Mouse (Mus musculus) T-helper 17 cell (primary cell): Measurements from ENCODE around the gene Cadm2.

Experiments used
- in situ Hi-C, 2 experiments: fragments of 300-600 bp; cut with MboI, MseI; formaldehyde crosslinking; loops; 1 replicate in 1 of 2; 2 replicates in 1 of 2; pipeline ENCODE4 v1.15.1; 2025; ENCODE audit warnings: high pct_unique_total_duplicates in 2 of 2

Gene Cadm2

GRCm38 (mm10) chr16:67620826-67621505 is at the start of gene Cadm2:
Gene Cadm2, minus strand, starts transcription at chr16:67620908.
- in situ Hi-C loops = no loop called here

GRCm38 (mm10) chr16:67646930-67647329 is 26.2 kb upstream of the Cadm2 start:
- in situ Hi-C loops = no loop called here

GRCm38 (mm10) chr16:67643651-67644050 is 22.9 kb upstream of the Cadm2 start:
- in situ Hi-C loops = no loop called here

- in situ Hi-C loops = no loop called here
Measured at GRCm38 (mm10) chr16:67619906-67620781, 564 bp downstream of the Cadm2 start.

GRCm38 (mm10) chr16:67619416-67619815 is 1.3 kb downstream of the Cadm2 start:
- in situ Hi-C loops = no loop called here

- in situ Hi-C loops = no loop called here
Measured at GRCm38 (mm10) chr16:67618817-67619216, 1.9 kb downstream of the Cadm2 start.

GRCm38 (mm10) chr16:67617811-67618210 is 2.9 kb downstream of the Cadm2 start:
- in situ Hi-C loops = no loop called here

- in situ Hi-C loops = no loop called here
Measured at GRCm38 (mm10) chr16:67617256-67617655, 3.5 kb downstream of the Cadm2 start.

GRCm38 (mm10) chr16:67613876-67614275 is 6.8 kb downstream of the Cadm2 start:
- in situ Hi-C loops = no loop called here

- in situ Hi-C loops = no loop called here
Measured at GRCm38 (mm10) chr16:67610904-67611681, 9.6 kb downstream of the Cadm2 start.

- in situ Hi-C loops = no loop called here
Measured at GRCm38 (mm10) chr16:67609116-67609515, 11.6 kb downstream of the Cadm2 start.

- in situ Hi-C loops = no loop called here
Measured at GRCm38 (mm10) chr16:67608499-67608898, 12.2 kb downstream of the Cadm2 start.

- in situ Hi-C loops = no loop called here
Measured at GRCm38 (mm10) chr16:67605661-67606060, 15.0 kb downstream of the Cadm2 start.

GRCm38 (mm10) chr16:67599981-67600380 is 20.7 kb downstream of the Cadm2 start:
- in situ Hi-C loops = no loop called here

GRCm38 (mm10) chr16:67598841-67599240 is 21.9 kb downstream of the Cadm2 start:
- in situ Hi-C loops = no loop called here

- in situ Hi-C loops = no loop called here
Measured at GRCm38 (mm10) chr16:67591015-67591414, 29.7 kb downstream of the Cadm2 start.

GRCm38 (mm10) chr16:67578842-67579517 is 41.7 kb downstream of the Cadm2 start:
- in situ Hi-C loops = no loop called here

- in situ Hi-C loops = no loop called here
Measured at GRCm38 (mm10) chr16:67575557-67575956, 45.2 kb downstream of the Cadm2 start.

GRCm38 (mm10) chr16:67526992-67527391 is 93.7 kb downstream of the Cadm2 start:
- in situ Hi-C loops = loop anchor here in 1 of 2 experiments (10.0 kb wide), 1 partner anchor 358 kb away; no protein-coding TSS in a partner anchor

- in situ Hi-C loops = loop anchor here in 1 of 2 experiments (10.0 kb wide), 1 partner anchor 360 kb away; no protein-coding TSS in a partner anchor
Measured at GRCm38 (mm10) chr16:67524878-67525277, 95.8 kb downstream of the Cadm2 start.

GRCm38 (mm10) chr16:67518311-67518710 is 102.4 kb downstream of the Cadm2 start:
- in situ Hi-C loops = no loop called here
